Mouse (Mus musculus) thymus, adult 2 months (tissue): ENCODE data around the gene Tmem120b.

Experiments
- CTCF ChIP-seq: fragments of 200-500 bp; IDR thresholded peaks from 2 replicates; pipeline ENCODE4 v1.5.1; 2012; ENCODE audit warnings: mild to moderate bottlenecking, control low read depth, low read length, moderate library complexity, borderline replicate concordance; ENCODE audit not compliant: control insufficient read depth, poor library complexity, insufficient read depth; ENCODE audit errors: extremely low read depth
- POLR2A ChIP-seq: fragments of 200-500 bp; IDR thresholded peaks from 2 replicates; pipeline ENCODE4 v1.6.1; 2012; ENCODE audit warnings: mild to moderate bottlenecking, low read length, control low read depth, moderate library complexity; ENCODE audit not compliant: control insufficient read depth, poor library complexity, insufficient read depth; ENCODE audit errors: extremely low read depth

DNA sequence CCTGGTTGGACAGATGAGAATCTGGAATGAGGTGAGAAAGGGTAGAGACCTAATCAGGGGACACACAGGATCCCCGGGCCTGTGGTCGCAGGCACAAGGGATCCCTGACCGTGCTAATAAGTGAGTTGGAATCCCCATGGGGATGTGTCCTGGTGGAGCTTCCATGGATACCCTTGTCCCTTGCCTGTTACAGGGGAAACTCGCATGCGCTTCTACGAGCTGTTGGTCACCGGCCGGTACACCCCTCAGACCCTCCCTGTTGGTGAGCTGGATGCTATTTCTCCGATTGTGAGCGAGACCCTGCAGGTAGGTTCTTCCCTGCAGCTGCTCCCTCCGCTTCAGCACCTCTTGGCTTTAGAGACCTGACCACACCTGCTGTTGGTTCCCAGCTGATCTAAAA is 78.1 kb downstream of the Tmem120b start:
- no peak for TF ChIP-seq POLR2A
- no peak for TF ChIP-seq CTCF
